Mouse (Mus musculus): ENCODE data around the gene Limk1. TPM values are rescaled to one million over a fixed set of nuclear protein-coding genes. Genes with fewer than 3 reads are reported as not detected.

Gene Limk1
- total and polyA plus RNA-seq, 2 experiments from 2014 or later: 16.7 to 76.5 TPM

DNA sequence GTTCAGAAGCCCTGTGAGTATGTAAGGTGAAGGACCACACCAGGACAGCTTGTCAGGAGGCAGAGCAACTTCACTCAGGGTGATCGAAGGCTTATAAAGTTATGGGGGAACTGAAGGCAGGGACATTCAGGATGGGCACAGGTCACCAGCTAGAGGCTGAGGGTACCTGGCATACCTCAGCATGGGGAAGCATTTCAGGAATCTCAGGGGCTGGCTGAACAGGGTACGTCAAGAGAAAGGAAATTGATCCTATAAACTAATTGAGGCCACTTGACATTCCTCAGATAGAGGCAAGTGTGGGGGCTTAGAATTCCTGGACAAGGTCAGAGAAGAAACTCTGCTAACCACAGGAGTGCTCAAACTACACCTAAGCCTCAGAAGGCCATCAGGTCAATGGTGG is 7.1 kb upstream of the Limk1 start:
- WGBS: 95% methylated on average over 2 of the region's 2 CpGs
- no peaks in the 10 kb centered on the region for H3K36me3 ChIP-seq (ENCODE audit: insufficient read depth, low read length)
- no peak for ATAC-seq (ENCODE audit: low FRiP score)
- no peak for DNase-seq (ENCODE audit: low spot score)
- H3K4me1 ChIP-seq (ENCODE audit: insufficient read depth, low read length): no peaks in the 10 kb centered on the region
- no peak overlapping the region for H3K4me2 ChIP-seq (ENCODE audit: low read depth, low read length, poor library complexity, severe bottlenecking)
- H3K27ac ChIP-seq (ENCODE audit: low read depth, low read length): no peak overlapping the region
- no peak overlapping the region for H3K4me3 ChIP-seq (ENCODE audit: low read depth, low read length)
- H3K27me3 ChIP-seq (ENCODE audit: insufficient read depth, low read length): no peaks in the 10 kb centered on the region
- no peaks in the 10 kb centered on the region for H3K9me3 ChIP-seq (ENCODE audit: low read length)
- no peak for TF ChIP-seq CTCF (IDR thresholded peaks at IDR 0.05)
- no peak overlapping the region for H3K9ac ChIP-seq (replicated peaks; ENCODE audit: low read length, poor library complexity, severe bottlenecking)

DNA sequence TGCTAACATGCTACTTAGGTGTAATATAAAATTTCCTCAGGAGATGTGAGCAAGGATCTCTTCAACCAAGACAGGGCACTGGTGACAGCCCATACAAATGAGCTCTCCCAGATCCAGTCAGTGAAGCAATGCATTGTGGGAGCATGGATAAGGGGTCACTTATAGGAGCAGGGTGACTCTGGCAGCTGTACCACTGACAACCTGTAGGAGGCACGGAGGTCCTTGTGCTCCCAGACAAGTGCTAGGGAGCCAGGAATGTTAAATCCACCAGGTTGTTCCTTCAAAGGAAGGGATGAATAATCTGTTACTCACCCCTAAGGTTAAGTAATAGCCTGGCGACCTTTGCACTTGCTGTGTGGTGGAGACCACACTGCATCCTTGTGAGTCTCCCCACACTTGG is 6.7 kb upstream of the Limk1 start:
- no peak for DNase-seq (ENCODE audit: low spot score)
- H3K36me3 ChIP-seq (ENCODE audit: insufficient read depth, low read length): no peaks in the 10 kb centered on the region
- TF ChIP-seq CTCF (IDR thresholded peaks at IDR 0.05): no peak
- H3K9ac ChIP-seq (replicated peaks; ENCODE audit: low read length, poor library complexity, severe bottlenecking): no peak overlapping the region
- H3K4me2 ChIP-seq (ENCODE audit: low read depth, low read length, poor library complexity, severe bottlenecking): no peak overlapping the region
- no peaks in the 10 kb centered on the region for H3K9me3 ChIP-seq (ENCODE audit: low read length)
- ATAC-seq (ENCODE audit: low FRiP score): no peak
- H3K27me3 ChIP-seq (ENCODE audit: insufficient read depth, low read length): no peaks in the 10 kb centered on the region
- no peak overlapping the region for H3K4me3 ChIP-seq (ENCODE audit: low read depth, low read length)
- WGBS: 12% methylated on average over 2 of the region's 2 CpGs
- H3K27ac ChIP-seq (ENCODE audit: low read depth, low read length): no peak overlapping the region
- H3K4me1 ChIP-seq (ENCODE audit: insufficient read depth, low read length): no peaks in the 10 kb centered on the region

DNA sequence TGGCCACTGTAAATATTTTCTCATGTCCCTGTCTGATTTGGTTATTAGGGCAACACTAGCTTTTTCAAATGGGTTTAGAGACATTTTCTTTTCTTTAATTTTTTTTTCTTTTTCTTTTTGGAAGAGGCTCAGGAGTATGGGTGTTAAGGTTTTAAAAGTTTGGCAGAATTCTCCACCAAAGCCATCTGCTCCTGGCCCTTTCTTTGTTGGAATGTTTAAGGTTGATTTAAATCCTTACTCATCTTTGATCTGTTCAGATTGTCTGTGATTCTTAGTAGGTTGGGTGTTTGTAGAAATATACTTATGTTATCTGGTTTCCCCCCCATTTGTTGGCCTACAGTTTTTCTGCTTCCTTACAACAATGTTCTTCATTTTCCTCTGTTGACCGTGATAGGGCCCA is 4.3 kb upstream of the Limk1 start:
- WGBS: 88% methylated on average over 1 of the region's 1 CpGs
- Histone ChIP-seq H3K9ac (replicated peaks; ENCODE audit: low read length, poor library complexity, severe bottlenecking) (no peak overlapping the region), H3K9me3 (ENCODE audit: low read length) (no peaks in the 10 kb centered on the region), H3K27me3 (ENCODE audit: insufficient read depth, low read length) (no peaks in the 10 kb centered on the region), H3K36me3 (ENCODE audit: insufficient read depth, low read length) (no peaks in the 10 kb centered on the region), H3K4me2 (ENCODE audit: low read depth, low read length, poor library complexity, severe bottlenecking) (no peak overlapping the region), H3K27ac (ENCODE audit: low read depth, low read length) (no peak overlapping the region), H3K4me1 (ENCODE audit: insufficient read depth, low read length) (0 out of 2 replicates have a peak, but pooled peaks cover 4% of the 10 kb centered on the region), H3K4me3 (ENCODE audit: low read depth, low read length) (no peak overlapping the region)
- DNase-seq (ENCODE audit: low spot score): no peak
- no peak for ATAC-seq (ENCODE audit: low FRiP score)
- TF ChIP-seq CTCF (IDR thresholded peaks at IDR 0.05): no peak

DNA sequence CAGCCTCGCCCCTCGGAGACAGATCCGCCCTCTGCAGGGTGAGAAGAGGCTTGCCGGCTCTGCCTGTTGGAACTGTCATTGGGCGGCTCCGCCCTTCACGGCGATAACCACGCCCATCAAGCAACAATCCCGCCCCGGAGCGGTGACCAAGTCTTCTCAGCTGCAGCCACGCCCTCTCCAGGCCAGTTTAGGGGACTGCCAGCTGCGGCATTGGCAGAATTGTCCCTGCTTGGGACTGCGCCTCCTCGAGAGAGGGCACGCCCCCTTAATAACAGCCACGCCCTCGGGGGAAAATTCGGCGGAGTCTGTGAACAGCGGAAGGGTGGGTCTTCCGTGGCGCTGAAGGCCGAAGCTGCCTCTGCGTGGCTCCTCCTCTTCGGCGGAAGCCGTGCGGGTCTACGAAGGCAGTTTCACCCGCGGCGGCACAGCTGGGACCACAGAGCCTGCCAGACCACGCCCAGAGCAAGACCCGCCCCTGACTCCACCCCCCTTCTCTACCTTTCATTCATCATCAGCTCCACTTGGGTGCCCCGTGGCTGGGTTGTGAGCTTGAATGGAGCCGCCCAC is 403 bp upstream of the Limk1 start:
- peak; percentile 99 for DNase-seq (ENCODE audit: low spot score)
- H3K27ac ChIP-seq (ENCODE audit: low read depth, low read length): peak overlapping the region; percentile 87
- H3K9me3 ChIP-seq (ENCODE audit: low read length): no peaks in the 10 kb centered on the region
- H3K4me3 ChIP-seq (ENCODE audit: low read depth, low read length): peak overlapping the region; percentile 91
- H3K4me2 ChIP-seq (ENCODE audit: low read depth, low read length, poor library complexity, severe bottlenecking): peak overlapping the region; percentile 83
- H3K27me3 ChIP-seq (ENCODE audit: insufficient read depth, low read length): no peaks in the 10 kb centered on the region
- peaks cover 24% of the 10 kb centered on the region for H3K36me3 ChIP-seq (ENCODE audit: insufficient read depth, low read length)
- H3K4me1 ChIP-seq (ENCODE audit: insufficient read depth, low read length): 0 out of 2 replicates have a peak, but pooled peaks cover 13% of the 10 kb centered on the region
- peak overlapping the region; percentile 96 for H3K9ac ChIP-seq (replicated peaks; ENCODE audit: low read length, poor library complexity, severe bottlenecking)
- peak; percentile 77 for TF ChIP-seq CTCF (IDR thresholded peaks at IDR 0.05)
- ATAC-seq (ENCODE audit: low FRiP score): peak; percentile 96
- WGBS: 2% methylated on average over 36 of the region's 38 CpGs

DNA sequence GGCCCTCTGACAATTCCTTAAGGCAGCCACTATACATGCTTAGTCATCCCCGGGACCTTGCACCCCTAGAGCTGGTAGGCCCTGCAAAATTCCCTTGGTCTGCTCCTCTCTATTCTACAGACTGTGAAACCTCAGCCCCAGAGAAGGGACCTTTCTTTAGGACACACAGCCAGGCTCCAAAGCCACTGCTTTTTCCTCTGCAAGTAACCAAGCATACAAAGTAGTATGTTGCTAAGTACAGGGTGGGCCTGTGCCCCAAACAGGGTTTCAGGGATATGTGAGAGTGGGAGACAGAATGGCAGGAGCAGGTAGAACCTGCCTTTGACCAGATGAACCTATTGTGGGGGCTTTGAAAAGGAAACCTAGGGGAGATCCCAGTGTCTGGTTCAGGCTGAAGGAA is 1.2 kb downstream of the Limk1 start:
- Histone ChIP-seq H3K9me3 (ENCODE audit: low read length) (no peaks in the 10 kb centered on the region), H3K4me2 (ENCODE audit: low read depth, low read length, poor library complexity, severe bottlenecking) (peak overlapping the region; percentile 83), H3K9ac (replicated peaks; ENCODE audit: low read length, poor library complexity, severe bottlenecking) (peak overlapping the region; percentile 96), H3K27ac (ENCODE audit: low read depth, low read length) (no peak overlapping the region), H3K4me1 (ENCODE audit: insufficient read depth, low read length) (0 out of 2 replicates have a peak, but pooled peaks cover 13% of the 10 kb centered on the region), H3K36me3 (ENCODE audit: insufficient read depth, low read length) (peaks cover 26% of the 10 kb centered on the region), H3K27me3 (ENCODE audit: insufficient read depth, low read length) (no peaks in the 10 kb centered on the region), H3K4me3 (ENCODE audit: low read depth, low read length) (peak overlapping the region; percentile 91)
- WGBS: 77% methylated on average over 1 of the region's 1 CpGs
- ATAC-seq (ENCODE audit: low FRiP score) (no peak), DNase-seq (ENCODE audit: low spot score) (no peak)
- no peak for TF ChIP-seq CTCF (IDR thresholded peaks at IDR 0.05)

DNA sequence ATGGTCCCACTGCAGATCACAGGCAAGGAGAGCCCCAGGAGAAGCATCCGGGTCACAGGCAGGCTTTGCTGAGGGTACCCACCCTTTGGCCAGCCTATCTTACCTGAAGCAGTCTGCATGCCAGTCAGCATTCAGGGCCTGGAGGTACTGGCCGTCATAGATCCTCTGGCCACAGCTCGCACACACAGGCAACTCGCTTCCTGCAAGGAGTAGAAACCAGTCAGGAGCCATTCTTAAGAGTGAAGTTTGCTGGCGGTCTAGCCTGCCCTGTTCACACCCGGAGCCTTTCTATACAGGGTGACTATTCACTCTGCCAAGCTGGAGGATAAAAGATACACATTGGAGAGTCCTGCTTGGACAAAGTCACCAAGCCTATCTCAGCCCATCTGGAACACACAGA is 1.9 kb downstream of the Limk1 start:
- Histone ChIP-seq H3K27ac (ENCODE audit: low read depth, low read length) (no peak overlapping the region), H3K4me1 (ENCODE audit: insufficient read depth, low read length) (0 out of 2 replicates have a peak, but pooled peaks cover 13% of the 10 kb centered on the region), H3K9me3 (ENCODE audit: low read length) (no peaks in the 10 kb centered on the region), H3K27me3 (ENCODE audit: insufficient read depth, low read length) (no peaks in the 10 kb centered on the region), H3K36me3 (ENCODE audit: insufficient read depth, low read length) (peaks cover 26% of the 10 kb centered on the region), H3K4me2 (ENCODE audit: low read depth, low read length, poor library complexity, severe bottlenecking) (no peak overlapping the region), H3K4me3 (ENCODE audit: low read depth, low read length) (no peak overlapping the region), H3K9ac (replicated peaks; ENCODE audit: low read length, poor library complexity, severe bottlenecking) (no peak overlapping the region)
- DNase-seq (ENCODE audit: low spot score) (no peak), ATAC-seq (ENCODE audit: low FRiP score) (no peak)
- no peak for TF ChIP-seq CTCF (IDR thresholded peaks at IDR 0.05)
- 91% methylated on average over 6 of the region's 6 CpGs for WGBS
